Mouse (Mus musculus) kidney, embryonic 15.5 days (tissue): ENCODE results near the gene Dbi. TPM values are rescaled to one million over a fixed set of nuclear protein-coding genes. Genes with fewer than 3 reads are reported as not detected.

Experiments
- ATAC-seq: fragments of 200-750 bp; cut with Nextera tagmentation; replicated peaks from 2 replicates; pipeline ENCODE4 v1.8.0; 2017; ENCODE audit warnings: moderate TSS enrichment; ENCODE audit not compliant: low FRiP score
- H3K27ac ChIP-seq: fragments of 300-500 bp; sonication (generic); 2 replicates; pipeline ENCODE4 v1.5.1; 2015; ENCODE audit warnings: mild to moderate bottlenecking, inconsistent platforms
- H3K27me3 ChIP-seq: fragments of 300-500 bp; sonication (generic); 2 replicates; pipeline ENCODE4 v1.6.1; 2015; ENCODE audit warnings: inconsistent platforms
- H3K36me3 ChIP-seq: fragments of 300-500 bp; sonication (generic); 2 replicates; pipeline ENCODE4 v1.6.1; 2015; ENCODE audit warnings: inconsistent platforms
- H3K4me1 ChIP-seq: fragments of 300-500 bp; sonication (generic); 2 replicates; pipeline ENCODE4 v1.6.1; 2015; ENCODE audit warnings: inconsistent platforms
- H3K4me2 ChIP-seq: fragments of 300-500 bp; sonication (generic); 2 replicates; pipeline ENCODE4 v1.6.1; 2015; ENCODE audit warnings: moderate library complexity, mild to moderate bottlenecking, inconsistent platforms
- H3K4me3 ChIP-seq: fragments of 300-500 bp; sonication (generic); replicated peaks from 2 replicates; pipeline ENCODE4 v1.5.1; 2015; ENCODE audit warnings: mild to moderate bottlenecking, inconsistent platforms
- H3K9ac ChIP-seq: fragments of 300-500 bp; sonication (generic); 2 replicates; pipeline ENCODE4 v1.6.1; 2015; ENCODE audit warnings: mild to moderate bottlenecking, inconsistent platforms
- H3K9me3 ChIP-seq: fragments of 300-500 bp; sonication (generic); replicated peaks from 2 replicates; pipeline ENCODE4 v1.6.1; 2016; ENCODE audit warnings: inconsistent platforms
- WGBS: fragments of 180-500 bp; shearing (Covaris S2); methylation state at CpG from one replicate; pipeline ENCODE4 v1.1.7; 2015; ENCODE audit warnings: mixed read lengths; 5-methylcytosine and 5-hydroxymethylcytosine counted together
- polyA plus RNA-seq: library from polyadenylated mRNA; unstranded; fragments of >200 nt; fragmentation: Nextera tagmentation; extraction: Ambion mirVana; gene quantifications from 2 replicates; pipeline ENCODE4 v1.2.1, GENCODE M21; 2015

Dbi gene
- polyA plus RNA-seq, 1 experiment from 2014 or later = 696 TPM

DNA sequence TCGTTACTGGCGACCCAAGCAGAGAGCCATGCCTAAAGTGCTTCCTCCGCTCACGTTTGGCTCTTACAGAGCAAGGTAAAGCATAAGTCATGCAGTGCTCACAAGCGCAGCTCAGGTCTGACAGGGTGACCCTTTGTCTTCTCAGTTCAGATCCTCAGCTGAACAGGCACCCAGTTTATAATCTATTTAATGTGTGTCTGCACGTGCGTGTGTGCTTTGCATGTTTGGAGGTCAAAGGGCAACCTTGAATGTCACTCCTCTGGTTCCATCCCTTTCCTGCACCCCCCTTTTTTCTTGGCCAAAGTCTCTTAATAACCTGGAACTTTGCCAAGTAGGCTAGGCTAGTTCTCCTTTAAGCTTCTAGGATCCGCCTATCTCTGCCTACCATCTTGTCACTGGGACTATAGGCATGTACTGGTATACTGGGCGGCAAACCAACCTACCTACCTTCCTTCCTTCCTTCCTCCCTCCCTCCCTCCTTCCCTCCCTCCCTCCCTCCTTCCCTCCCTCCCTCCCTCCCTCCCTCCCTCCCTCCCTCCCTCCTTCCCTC, 19.3 kb upstream of the Dbi start:
- ATAC-seq = no peak

DNA sequence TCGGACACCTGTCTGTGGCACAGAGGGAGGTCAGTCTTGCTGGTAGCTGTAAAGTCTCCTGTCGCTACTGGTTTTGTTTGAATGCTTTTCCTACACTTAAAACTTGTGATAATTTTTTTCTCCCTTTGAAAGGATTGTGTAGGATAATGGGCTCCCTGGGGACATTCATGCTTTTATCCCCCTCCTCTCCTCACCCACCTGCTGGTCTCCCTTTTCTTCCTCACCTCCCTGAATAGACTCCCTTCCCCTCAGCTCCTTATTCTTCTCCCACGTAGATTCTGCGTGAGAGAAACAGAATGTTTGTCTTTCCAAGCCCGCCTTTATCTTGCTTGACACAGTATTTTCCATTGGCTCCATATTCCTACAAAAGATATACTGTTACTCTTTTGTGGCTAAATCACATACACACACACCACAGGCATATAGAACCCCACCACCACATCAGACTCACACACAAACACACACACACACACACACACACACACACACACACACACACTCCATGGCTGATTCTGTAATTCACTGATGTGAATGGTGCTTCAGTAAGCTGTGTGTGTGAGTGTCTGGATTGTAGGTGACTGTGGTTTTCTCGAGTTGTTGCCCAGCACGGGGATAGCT, 18.2 kb upstream of the Dbi start:
- H3K36me3 ChIP-seq = no peaks in the 10 kb centered on the region
- no peaks in the 10 kb centered on the region for H3K9me3 ChIP-seq
- H3K9ac ChIP-seq = no peak overlapping the region
- WGBS = 53% methylated on average over 7 of the region's 7 CpGs
- H3K4me3 ChIP-seq = no peak overlapping the region
- H3K27me3 ChIP-seq = no peaks in the 10 kb centered on the region
- no peak overlapping the region for H3K4me2 ChIP-seq
- no peak overlapping the region for H3K27ac ChIP-seq
- ATAC-seq = no peak
- H3K4me1 ChIP-seq = no peaks in the 10 kb centered on the region

More for the DNA sequence above, 19.3 kb upstream of the Dbi start:
- Histone ChIP-seq H3K9ac (no peak overlapping the region), H3K27ac (no peak overlapping the region), H3K4me1 (no peaks in the 10 kb centered on the region), H3K27me3 (no peaks in the 10 kb centered on the region), H3K36me3 (no peaks in the 10 kb centered on the region), H3K4me3 (no peak overlapping the region), H3K4me2 (no peak overlapping the region), H3K9me3 (no peaks in the 10 kb centered on the region)
- 78% methylated on average over 9 of the region's 9 CpGs for WGBS

- no peaks in the 10 kb centered on the region for H3K36me3 ChIP-seq
- no peaks in the 10 kb centered on the region for H3K4me1 ChIP-seq
- H3K9me3 ChIP-seq = no peaks in the 10 kb centered on the region
- no peak overlapping the region for H3K4me3 ChIP-seq
- ATAC-seq = no peak
- no peak overlapping the region for H3K27ac ChIP-seq
- H3K4me2 ChIP-seq = no peak overlapping the region
- 79% methylated on average over 7 of the region's 7 CpGs for WGBS
- H3K27me3 ChIP-seq = no peaks in the 10 kb centered on the region
- no peak overlapping the region for H3K9ac ChIP-seq
Measured at GRCm38 (mm10) chr1:120135934-120136786, 15.3 kb upstream of the Dbi start.

GRCm38 (mm10) chr1:120132376-120132775, 11.5 kb upstream of the Dbi start:
- WGBS = 94% methylated on average over 1 of the region's 1 CpGs
- no peak for ATAC-seq
- no peaks in the 10 kb centered on the region for H3K9me3 ChIP-seq

DNA sequence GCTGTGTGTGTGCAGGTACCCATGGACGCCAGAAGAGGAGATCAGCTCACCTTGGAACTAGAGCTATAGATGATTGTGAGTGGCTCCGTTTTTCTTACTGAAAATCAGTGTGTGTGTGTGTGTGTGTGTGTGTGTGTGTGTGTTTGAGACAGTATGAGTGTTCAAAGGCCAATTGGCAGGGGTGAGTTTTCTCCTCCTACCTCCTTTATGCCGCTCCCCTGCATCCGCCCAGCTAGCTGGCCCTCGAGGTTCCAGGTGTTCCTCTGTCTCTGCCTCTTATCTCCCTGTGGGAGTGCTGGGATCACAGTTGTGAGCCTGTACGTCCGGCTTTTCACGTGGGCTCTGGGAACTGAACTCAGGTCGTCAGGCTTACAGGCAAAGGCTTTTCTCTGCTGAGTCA, 5.4 kb upstream of the Dbi start:
- 77% methylated on average over 9 of the region's 9 CpGs for WGBS
- H3K4me2 ChIP-seq = no peak overlapping the region
- no peak for ATAC-seq

More at GRCm38 (mm10) chr1:120132376-120132775, 11.5 kb upstream of the Dbi start:
- no peak overlapping the region for H3K4me2 ChIP-seq
- H3K4me1 ChIP-seq = no peaks in the 10 kb centered on the region
- no peaks in the 10 kb centered on the region for H3K27me3 ChIP-seq
- no peak overlapping the region for H3K9ac ChIP-seq
- H3K4me3 ChIP-seq = no peak overlapping the region
- H3K27ac ChIP-seq = no peak overlapping the region
- no peaks in the 10 kb centered on the region for H3K36me3 ChIP-seq

DNA sequence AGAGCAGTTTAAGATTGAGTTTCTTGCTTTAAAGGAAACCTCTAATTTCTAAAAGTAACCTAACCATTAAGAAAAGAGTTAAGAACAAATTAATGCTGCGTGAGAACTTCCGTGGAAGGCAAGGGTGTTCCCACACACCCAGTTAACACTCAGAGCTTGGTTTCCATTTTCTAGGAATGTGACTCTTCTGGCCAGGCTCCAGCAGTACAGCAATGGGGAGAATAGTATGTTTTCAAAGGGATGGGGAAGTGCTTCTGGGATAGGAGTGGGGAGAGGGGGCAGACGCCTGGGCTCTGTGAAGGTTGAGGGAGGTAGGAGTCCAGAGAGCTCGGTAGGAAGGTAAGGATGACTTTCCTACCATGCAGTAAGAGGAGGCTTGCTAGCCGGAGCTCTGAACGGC, 4.6 kb upstream of the Dbi start:
- no peak overlapping the region for H3K9ac ChIP-seq

More for the DNA sequence above, 5.4 kb upstream of the Dbi start:
- Histone ChIP-seq H3K27ac (no peak overlapping the region), H3K4me3 (no peak overlapping the region), H3K4me1 (peaks cover 13% of the 10 kb centered on the region; the same call in 1 of the 2 replicates), H3K9ac (no peak overlapping the region), H3K9me3 (no peaks in the 10 kb centered on the region), H3K36me3 (no peaks in the 10 kb centered on the region), H3K27me3 (no peaks in the 10 kb centered on the region)

GRCm38 (mm10) chr1:120124839-120125238, 4.0 kb upstream of the Dbi start:
- no peak for ATAC-seq
- Histone ChIP-seq H3K27me3 (no peaks in the 10 kb centered on the region), H3K36me3 (no peaks in the 10 kb centered on the region), H3K9ac (no peak overlapping the region), H3K4me1 (peaks cover 19% of the 10 kb centered on the region), H3K4me2 (no peak overlapping the region), H3K27ac (no peak overlapping the region), H3K9me3 (no peaks in the 10 kb centered on the region), H3K4me3 (no peak overlapping the region)
- WGBS = 72% methylated on average over 4 of the region's 4 CpGs

More for the DNA sequence above, 4.6 kb upstream of the Dbi start:
- Histone ChIP-seq H3K4me2 (no peak overlapping the region), H3K27ac (no peak overlapping the region), H3K9me3 (no peaks in the 10 kb centered on the region), H3K27me3 (no peaks in the 10 kb centered on the region), H3K36me3 (no peaks in the 10 kb centered on the region), H3K4me3 (no peak overlapping the region), H3K4me1 (peaks cover 13% of the 10 kb centered on the region; the same call in 1 of the 2 replicates)
- no peak for ATAC-seq
- WGBS = 57% methylated on average over 6 of the region's 6 CpGs

DNA sequence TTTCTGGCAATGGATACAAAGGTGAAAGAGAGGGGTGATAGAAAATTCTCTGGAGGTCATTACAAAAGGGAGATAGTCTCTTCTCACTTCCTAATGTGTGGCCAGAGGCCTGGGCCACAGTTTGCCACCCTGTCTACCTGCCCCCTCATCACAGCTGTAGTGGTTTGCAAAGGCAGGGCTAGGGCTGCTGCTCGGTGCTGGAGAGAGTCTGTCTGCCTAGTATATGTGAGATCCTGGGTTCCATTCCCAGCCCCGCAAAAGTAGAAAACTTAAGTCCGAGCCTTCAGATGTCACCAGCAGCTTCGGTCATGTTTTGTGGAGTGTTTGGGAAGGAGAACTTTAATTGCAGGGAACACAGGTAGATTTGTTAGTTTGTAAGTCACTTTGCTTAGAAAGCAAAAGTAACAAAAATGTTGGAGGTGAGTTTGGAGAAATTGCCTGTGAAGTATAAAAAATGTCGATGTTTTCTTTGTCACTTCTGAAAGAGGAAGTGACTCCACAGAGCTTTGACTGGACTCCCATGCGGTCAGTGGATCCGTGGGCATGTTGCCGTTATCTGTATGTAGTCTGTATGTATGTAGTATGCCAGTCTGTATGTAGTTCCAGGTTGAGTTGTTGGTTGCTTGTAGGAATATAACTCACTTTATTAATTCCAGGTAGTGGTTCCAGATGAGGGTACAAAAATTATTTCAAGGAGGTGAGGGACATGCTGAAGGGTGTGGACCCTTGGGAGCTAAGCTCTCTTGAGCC, 1.9 kb upstream of the Dbi start:
- Histone ChIP-seq H3K36me3 (peaks cover 3% of the 10 kb centered on the region; the same call in 1 of the 2 replicates), H3K9me3 (no peaks in the 10 kb centered on the region), H3K4me1 (peaks cover 37% of the 10 kb centered on the region), H3K9ac (no peak overlapping the region), H3K27ac (no peak overlapping the region), H3K4me3 (no peak overlapping the region), H3K4me2 (no peak overlapping the region), H3K27me3 (no peaks in the 10 kb centered on the region)
- no peak for ATAC-seq
- 96% methylated on average over 8 of the region's 8 CpGs for whole genome bisulfite sequencing

- Histone ChIP-seq H3K4me2 (peak overlapping the region; percentile 82), H3K4me1 (peaks cover 45% of the 10 kb centered on the region), H3K27ac (peak overlapping the region; percentile 98), H3K9me3 (no peaks in the 10 kb centered on the region), H3K36me3 (peaks cover 11% of the 10 kb centered on the region), H3K4me3 (peak overlapping the region; percentile 52), H3K9ac (peak overlapping the region; percentile 59), H3K27me3 (no peaks in the 10 kb centered on the region)
- ATAC-seq = no peak
- 87% methylated on average over 9 of the region's 9 CpGs for WGBS
Measured at GRCm38 (mm10) chr1:120121930-120122530, 1.2 kb upstream of the Dbi start.

GRCm38 (mm10) chr1:120120141-120120968, 523 bp downstream of the Dbi start:
- H3K4me3 ChIP-seq = peak overlapping the region; percentile 52
- H3K27ac ChIP-seq = peak overlapping the region; percentile 98
- peaks cover 26% of the 10 kb centered on the region for H3K36me3 ChIP-seq
- H3K4me1 ChIP-seq = peaks cover 40% of the 10 kb centered on the region
- no peaks in the 10 kb centered on the region for H3K9me3 ChIP-seq
- peak overlapping the region; percentile 82 for H3K4me2 ChIP-seq
- WGBS = 4% methylated on average over 24 of the region's 24 CpGs
- ATAC-seq = peak; percentile 63
- H3K9ac ChIP-seq = peak overlapping the region; percentile 50
- H3K27me3 ChIP-seq = no peaks in the 10 kb centered on the region

- Histone ChIP-seq H3K4me3 (peak overlapping the region; percentile 52), H3K9me3 (no peaks in the 10 kb centered on the region), H3K9ac (peak overlapping the region; percentile 50; the same call in 1 of the 2 replicates), H3K36me3 (peaks cover 36% of the 10 kb centered on the region), H3K27me3 (no peaks in the 10 kb centered on the region), H3K4me2 (peak overlapping the region; percentile 82), H3K27ac (0 out of 2 replicates have a peak overlapping the region, but pooled peaks have one; percentile 98), H3K4me1 (peaks cover 36% of the 10 kb centered on the region)
- ATAC-seq = no peak
- WGBS = 69% methylated on average over 4 of the region's 4 CpGs
Measured at GRCm38 (mm10) chr1:120119389-120119788, 1.5 kb downstream of the Dbi start.
